Comparison of ENCODE assay signal across 10 mouse cellular contexts in genomic region chr7:80193941-80194739, GRCm38 (mm10). TPM values are rescaled to one million over a fixed set of nuclear protein-coding genes. Genes with fewer than 3 reads are reported as not detected.
A peak's percentile ranks its signal among the peaks of the same experiment; 100 is the strongest.
DNase-seq lines count a peak whose midpoint lies in the region; ATAC-seq lines count a peak whose summit lies in the region.
"Had no signal": no experiment of that assay in that cellular context is flagged by ENCODE, and none has a peak within 500 bp of the region (broad histone marks: within the 10 kb centered on the region; RNA-seq: fewer than 3 reads in every experiment).

No protein-coding gene starts in this region.

- H3K4me1 ChIP-seq in liver, embryonic 13.5 days (replicated peaks): peaks cover 91% of the 10 kb centered on the region

- H3K36me3 ChIP-seq in liver, embryonic 13.5 days: no peaks in the 10 kb centered on the region
- H3K36me3 ChIP-seq in splenic B cell, adult 2 months (ENCODE audit: control insufficient read depth, insufficient read depth, low read length, poor library complexity, severe bottlenecking): no peaks in the 10 kb centered on the region
- H3K36me3 ChIP-seq: embryonic facial prominence, embryonic 12.5 days had no signal

- no peak overlapping the region for H3K4me3 ChIP-seq in liver, embryonic 13.5 days (replicated peaks)
- H3K4me3 ChIP-seq: embryonic facial prominence, embryonic 12.5 days; myocyte had no signal

- no peaks in the 10 kb centered on the region for H3K27me3 ChIP-seq in liver, embryonic 13.5 days
- no peaks in the 10 kb centered on the region for H3K27me3 ChIP-seq in splenic B cell, adult 2 months (ENCODE audit: control insufficient read depth, insufficient read depth, low read length, poor library complexity, severe bottlenecking)
- H3K27me3 ChIP-seq: embryonic facial prominence, embryonic 12.5 days had no signal

- H3K9ac ChIP-seq in liver, embryonic 13.5 days: peak overlapping the region; percentile 41; the same call in 1 of the 2 replicates
- H3K9ac ChIP-seq: embryonic facial prominence, embryonic 12.5 days had no signal

- DNase-seq in adrenal gland, adult (ENCODE audit: inconsistent age in 2 of 2, low spot score in 1 of 2): peak; percentile 13 to 48
- no peak for DNase-seq in adrenal gland, postnatal 25 days
- DNase-seq in spleen, postnatal 10 days (ENCODE audit: low spot score in 2 of 2): peak; percentile 32 to 36
- no peak for DNase-seq in spleen, postnatal 14 days (ENCODE audit: low spot score in 2 of 2)
- DNase-seq in liver, embryonic 13.5 days: no peak
- DNase-seq in splenic B cell, adult 2 months (ENCODE audit: low read depth, low spot score): peak; percentile 53
- no peak for DNase-seq in natural killer cell, adult 2 months (ENCODE audit: low spot score in 2 of 2)
- DNase-seq in left cerebral cortex, postnatal 25 days (ENCODE audit: low spot score in 2 of 2): no peak

- no peak overlapping the region for H3K4me2 ChIP-seq in liver, embryonic 13.5 days
- H3K4me2 ChIP-seq: embryonic facial prominence, embryonic 12.5 days had no signal

- WGBS in liver, embryonic 13.5 days (ENCODE audit: insufficient replicate concordance): 68% methylated on average over 13 of the region's 13 CpGs

- peak overlapping the region; percentile 100 for H3K27ac ChIP-seq in liver, embryonic 13.5 days
- H3K27ac ChIP-seq: embryonic facial prominence, embryonic 12.5 days had no signal

- ATAC-seq in liver, embryonic 13.5 days (ENCODE audit: low read depth): no peak

- intact Hi-C loops in left cerebral cortex, postnatal 25 days (cut with DNase I): no loop called here

- H3K9me3 ChIP-seq in liver, embryonic 13.5 days (replicated peaks): no peaks in the 10 kb centered on the region
- H3K9me3 ChIP-seq: embryonic facial prominence, embryonic 12.5 days had no signal

RNA-seq across cellular contexts. Expression of gene Sema4b, which starts 7.5 kb away (rescaled TPM):
- 68.9 and 70.0 TPM in 2 replicates for total RNA-seq in adrenal gland, postnatal 25 days (2021)
- 13.1 and 14.1 TPM in 2 replicates for polyA plus RNA-seq in liver, embryonic 13.5 days (2015; fragmentation: Nextera tagmentation; extraction: Ambion mirVana)
- total RNA-seq in left cerebral cortex, postnatal 25 days (2021): 10 to 100 TPM; 17.4 to 20.5 TPM

RNA-seq across cellular contexts. Expression of gene Cib1, which starts 38.5 kb away (rescaled TPM):
- total RNA-seq in adrenal gland, postnatal 25 days (2021): 62.4 and 68.2 TPM in 2 replicates
- 91.0 and 102 TPM in 2 replicates for polyA plus RNA-seq in liver, embryonic 13.5 days (2015; fragmentation: Nextera tagmentation; extraction: Ambion mirVana)
- total RNA-seq in left cerebral cortex, postnatal 25 days (2021): 10 to 100 TPM; 18.4 to 19.9 TPM

RNA-seq across cellular contexts. Expression of gene Gdpgp1, which starts 38.5 kb away (rescaled TPM):
- 5.6 and 6.0 TPM in 2 replicates for total RNA-seq in adrenal gland, postnatal 25 days (2021)
- 2.4 and 3.0 TPM in 2 replicates for polyA plus RNA-seq in liver, embryonic 13.5 days (2015; fragmentation: Nextera tagmentation; extraction: Ambion mirVana)
- total RNA-seq in left cerebral cortex, postnatal 25 days (2021): 1 to 10 TPM; 5.9 to 6.6 TPM

RNA-seq across cellular contexts. Expression of gene Ttll13, which starts 52.0 kb away (rescaled TPM):
- total RNA-seq in adrenal gland, postnatal 25 days (2021): 0.57 and 2.1 TPM in 2 replicates
- polyA plus RNA-seq in liver, embryonic 13.5 days (2015; fragmentation: Nextera tagmentation; extraction: Ambion mirVana): 0.23 and 0.72 TPM in 2 replicates
- total RNA-seq in left cerebral cortex, postnatal 25 days (2021): 1 to 10 TPM; 1.1 to 2.2 TPM

Comparison
In these comparisons a context has a peak if more than half of its experiments do, and no peak if none do; other contexts are left out.
1. DNase-seq: peak in adrenal gland, adult (2 of 2), spleen, postnatal 10 days (2 of 2) and splenic B cell, adult 2 months (single experiment); none in adrenal gland, postnatal 25 days (single experiment), spleen, postnatal 14 days (0 of 2), liver, embryonic 13.5 days (single experiment), natural killer cell, adult 2 months (0 of 2) and left cerebral cortex, postnatal 25 days (0 of 2).